In genomic region chr16:18348601-18349175, GRCm38 (mm10) we compare ENCODE assay signal across 7 mouse cellular contexts. TPM values are rescaled to one million over a fixed set of nuclear protein-coding genes. Genes with fewer than 3 reads are reported as not detected.
A peak's percentile ranks its signal among the peaks of the same experiment; 100 is the strongest.
DNase-seq lines count a peak whose midpoint lies in the region; ATAC-seq and TF ChIP-seq lines count a peak whose summit lies in the region.

No protein-coding gene starts in this region.

- no peak overlapping the region for H3K27ac ChIP-seq in testis, adult 2 months (ENCODE audit: control insufficient read depth, insufficient read depth, low read depth, low read length)
- no peak overlapping the region for H3K27ac ChIP-seq in bone marrow macrophage, adult 2 months (ENCODE audit: insufficient read depth, low read depth, low read length)

- intact Hi-C loops in gastrocnemius, postnatal 14 days (cut with DNase I; ENCODE audit: low total_unique reads) = loop anchor here (10.0 kb wide), 1 partner anchor 266 kb away; no protein-coding TSS in a partner anchor

- TF ChIP-seq POLR2A in testis, adult 2 months (IDR thresholded peaks at IDR 0.05; ENCODE audit: control insufficient read depth, low read depth, low read length) = no peak
- TF ChIP-seq POLR2A in bone marrow macrophage, adult 2 months (IDR thresholded peaks at IDR 0.05; ENCODE audit: borderline replicate concordance, low read depth, low read length) = no peak

- ATAC-seq in erythroid progenitor cell, adult 5-6 weeks (replicated peaks; ENCODE audit: low FRiP score, poor library complexity, severe bottlenecking) = no peak

- peak overlapping the region; percentile 88 for H3K4me3 ChIP-seq in testis, adult 2 months (ENCODE audit: control insufficient read depth, low read depth, low read length)
- peak overlapping the region; percentile 71 for H3K4me3 ChIP-seq in bone marrow macrophage, adult 2 months (ENCODE audit: insufficient read depth, low read length)

- no peak for TF ChIP-seq CTCF in testis, adult 2 months (IDR thresholded peaks at IDR 0.05; ENCODE audit: control insufficient read depth, insufficient read depth, insufficient replicate concordance, low read depth, low read length)
- no peak for TF ChIP-seq CTCF in bone marrow macrophage, adult 2 months (IDR thresholded peaks at IDR 0.05; ENCODE audit: low read depth, low read length)

- no peaks in the 10 kb centered on the region for H3K36me3 ChIP-seq in testis, adult 2 months (ENCODE audit: control insufficient read depth, insufficient read depth, low read length)

- no peaks in the 10 kb centered on the region for H3K27me3 ChIP-seq in testis, adult 2 months (ENCODE audit: control insufficient read depth, insufficient read depth, low read length)

- no peak for DNase-seq in testis, postnatal 14 days (ENCODE audit: low spot score)
- DNase-seq in gastrocnemius, postnatal 14 days = peak; percentile 47
- peak; percentile 67 for DNase-seq in kidney, postnatal 14 days
- DNase-seq in mesoderm, embryonic 11.5 days (ENCODE audit: low read depth, low spot score) = peak; percentile 56

- peaks cover 11% of the 10 kb centered on the region for H3K4me1 ChIP-seq in testis, adult 2 months (ENCODE audit: control insufficient read depth, insufficient read depth, low read length)
- H3K4me1 ChIP-seq in bone marrow macrophage, adult 2 months (ENCODE audit: control insufficient read depth, insufficient read depth, low read length) = peaks cover 4% of the 10 kb centered on the region; the same call in 1 of the 2 replicates

RNA-seq across cellular contexts. Expression of gene Arvcf, which starts 0.7 kb away (rescaled TPM):
- polyA plus RNA-seq in testis, adult 2 months (2012; rRNA removed) = 7.8 and 10.9 TPM in 2 replicates
- 1.8 and 3.5 TPM in 2 replicates for polyA plus RNA-seq in bone marrow macrophage, adult 2 months (2012; ENCODE audit: insufficient read depth, insufficient read length, missing spikeins)
- 10 to 100 TPM; 12.5 to 19.8 TPM for total RNA-seq in gastrocnemius, postnatal 14 days (2021)
- 3.2 and 8.8 TPM in 2 replicates for total RNA-seq in erythroid progenitor cell, adult 5-6 weeks (2015; ENCODE audit: low replicate concordance)
- 6.2 and 22.0 TPM in 2 replicates for total RNA-seq in erythroid progenitor cell, adult 5-6 weeks (2017; ENCODE audit: low replicate concordance)

RNA-seq across cellular contexts. Expression of gene Tango2, which starts 0.8 kb away (rescaled TPM):
- 10.9 and 11.6 TPM in 2 replicates for polyA plus RNA-seq in testis, adult 2 months (2012; rRNA removed)
- 26.3 and 33.0 TPM in 2 replicates for polyA plus RNA-seq in bone marrow macrophage, adult 2 months (2012; ENCODE audit: insufficient read depth, insufficient read length, missing spikeins)
- total RNA-seq in gastrocnemius, postnatal 14 days (2021) = 10 to 100 TPM; 12.1 to 22.7 TPM
- 61.3 and 62.5 TPM in 2 replicates for total RNA-seq in erythroid progenitor cell, adult 5-6 weeks (2015; ENCODE audit: low replicate concordance)
- 47.2 and 51.9 TPM in 2 replicates for total RNA-seq in erythroid progenitor cell, adult 5-6 weeks (2017; ENCODE audit: low replicate concordance)

RNA-seq across cellular contexts. Expression of gene Dgcr8, which starts 59.6 kb away (rescaled TPM):
- polyA plus RNA-seq in testis, adult 2 months (2012; rRNA removed) = 23.3 and 28.9 TPM in 2 replicates
- 19.8 and 21.4 TPM in 2 replicates for polyA plus RNA-seq in bone marrow macrophage, adult 2 months (2012; ENCODE audit: insufficient read depth, insufficient read length, missing spikeins)
- 10 to 100 TPM; 13.9 to 16.3 TPM for total RNA-seq in gastrocnemius, postnatal 14 days (2021)
- 121 and 133 TPM in 2 replicates for total RNA-seq in erythroid progenitor cell, adult 5-6 weeks (2015; ENCODE audit: low replicate concordance)
- 138 and 218 TPM in 2 replicates for total RNA-seq in erythroid progenitor cell, adult 5-6 weeks (2017; ENCODE audit: low replicate concordance)

Comparison
In these comparisons a context has a peak if more than half of its experiments do, and no peak if none do; other contexts are left out.
1. RNA of gene Dgcr8, which starts 59.6 kb away (total RNA-seq): 121 to 218 TPM in erythroid progenitor cell, adult 5-6 weeks; 13.9 to 16.3 TPM in gastrocnemius, postnatal 14 days; every median in the first group is over 4 times any median in the second.